ENCODE assay signal across 7 mouse cellular contexts in genomic region chr11:79306996-79307395, GRCm38 (mm10). TPM values are rescaled to one million over a fixed set of nuclear protein-coding genes. Genes with fewer than 3 reads are reported as not detected.
DNase-seq lines count a peak whose midpoint lies in the region; ATAC-seq and TF ChIP-seq lines count a peak whose summit lies in the region.

No protein-coding gene starts in this region.

- H3K27me3 ChIP-seq in embryonic facial prominence, embryonic 11.5 days (ENCODE audit: control insufficient read depth, insufficient read depth, low read length) = no peaks in the 10 kb centered on the region
- no peaks in the 10 kb centered on the region for H3K27me3 ChIP-seq in liver, adult 2 months (ENCODE audit: control insufficient read depth, insufficient read depth, low read length)
- no peaks in the 10 kb centered on the region for H3K27me3 ChIP-seq in myocyte (ENCODE audit: control insufficient read depth, insufficient read depth, insufficient read length)

- intact Hi-C loops in heart, postnatal 14 days (cut with DNase I) = no loop called here

- no peaks in the 10 kb centered on the region for H3K9me3 ChIP-seq in embryonic facial prominence, embryonic 11.5 days (replicated peaks; ENCODE audit: control insufficient read depth, low read length)

- peak overlapping the region; percentile 31 for H3K27ac ChIP-seq in embryonic facial prominence, embryonic 11.5 days (replicated peaks; ENCODE audit: low read depth, low read length)
- 0 out of 2 replicates have a peak overlapping the region, but pooled peaks have one; percentile 3 for H3K27ac ChIP-seq in liver, adult 2 months (replicated peaks; ENCODE audit: insufficient read depth, low read depth, low read length)

- H3K79me2 ChIP-seq in liver, adult 2 months (ENCODE audit: control insufficient read depth, insufficient read depth, low read length) = no peaks in the 10 kb centered on the region
- no peaks in the 10 kb centered on the region for H3K79me2 ChIP-seq in myocyte (ENCODE audit: control insufficient read depth, insufficient read depth)

- H3K9ac ChIP-seq in embryonic facial prominence, embryonic 11.5 days (replicated peaks; ENCODE audit: low read length) = peak overlapping the region; percentile 37
- no peak overlapping the region for H3K9ac ChIP-seq in liver, adult 2 months (ENCODE audit: low read depth, low read length)

- 14% methylated on average over 10 of the region's 10 CpGs for WGBS in embryonic facial prominence, embryonic 11.5 days
- 60% methylated on average over 10 of the region's 10 CpGs for WGBS in liver, adult 2 months

- peak; percentile 80 for DNase-seq in 3134 (ENCODE audit: extremely low read depth, insufficient read length, low spot score)
- peak; percentile 92 for DNase-seq in 416B (ENCODE audit: low read depth)
- peak; percentile 59 for DNase-seq in embryonic facial prominence, embryonic 11.5 days (ENCODE audit: low spot score)
- peak; percentile 36 to 44 for DNase-seq in heart, postnatal 14 days
- DNase-seq in liver, adult 2 months (ENCODE audit: extremely low read depth, low read depth, low spot score) = no peak

- H3K4me2 ChIP-seq in embryonic facial prominence, embryonic 11.5 days (ENCODE audit: low read depth, low read length) = no peak overlapping the region
- peak overlapping the region; percentile 79 for H3K4me2 ChIP-seq in myocyte (ENCODE audit: low read depth)

- TF ChIP-seq CTCF in liver, adult 2 months (IDR thresholded peaks at IDR 0.05; ENCODE audit: low read depth, low read length) = no peak

- no peak overlapping the region for H3K4me3 ChIP-seq in embryonic facial prominence, embryonic 11.5 days (ENCODE audit: low read depth, low read length)
- H3K4me3 ChIP-seq in liver, adult 2 months (ENCODE audit: insufficient read depth, low read depth, low read length) = no peak overlapping the region
- H3K4me3 ChIP-seq in myocyte = no peak overlapping the region

- 0 out of 2 replicates have a peak, but pooled peaks cover 4% of the 10 kb centered on the region for H3K4me1 ChIP-seq in embryonic facial prominence, embryonic 11.5 days (ENCODE audit: control insufficient read depth, insufficient read depth, low read length)
- 0 out of 2 replicates have a peak, but pooled peaks cover 2% of the 10 kb centered on the region for H3K4me1 ChIP-seq in liver, adult 2 months (ENCODE audit: control insufficient read depth, insufficient read depth, low read length)

- H3K36me3 ChIP-seq in embryonic facial prominence, embryonic 11.5 days (replicated peaks; ENCODE audit: control insufficient read depth, insufficient read depth, low read depth, low read length) = no peaks in the 10 kb centered on the region
- no peaks in the 10 kb centered on the region for H3K36me3 ChIP-seq in liver, adult 2 months (ENCODE audit: control insufficient read depth, insufficient read depth, low read length)
- H3K36me3 ChIP-seq in myocyte (ENCODE audit: control insufficient read depth, insufficient read depth) = no peaks in the 10 kb centered on the region

- TF ChIP-seq POLR2A in liver, adult 2 months (IDR thresholded peaks at IDR 0.05; ENCODE audit: extremely low read depth, insufficient read depth, low read length) = no peak
- TF ChIP-seq POLR2A in myocyte (IDR thresholded peaks at IDR 0.05; ENCODE audit: insufficient read length, low read depth) = no peak

- H3ac ChIP-seq in myocyte (ENCODE audit: control insufficient read depth, insufficient read length) = no peak overlapping the region

- no peak; the same call in 1 of the 2 replicates for ATAC-seq in embryonic facial prominence, embryonic 11.5 days (replicated peaks; ENCODE audit: insufficient number of reproducible peaks, low FRiP score, low TSS enrichment, low read depth)
- ATAC-seq in cerebellum, adult (ENCODE audit: insufficient number of reproducible peaks, low FRiP score, low TSS enrichment) = no peak

TF ChIP-seq in myocyte, 11 proteins besides CTCF, POLR2A, EP300 and RAD21:
- no peak for TF ChIP-seq TCF3 (IDR thresholded peaks at IDR 0.05; ENCODE audit: insufficient read length, low read depth)
- no peak for TF ChIP-seq CEBPB (IDR thresholded peaks at IDR 0.05; ENCODE audit: insufficient read depth, poor library complexity, severe bottlenecking)
- no peak for TF ChIP-seq POLR2AphosphoS2 (IDR thresholded peaks at IDR 0.05; ENCODE audit: insufficient read length, low read depth)
- TF ChIP-seq MYOD1 (IDR thresholded peaks at IDR 0.05; ENCODE audit: control insufficient read depth in 1 of 3, insufficient read length in 2 of 3, low read depth in 2 of 3) = no peak
- no peak for TF ChIP-seq MYOG (IDR thresholded peaks at IDR 0.05; ENCODE audit: control insufficient read depth in 1 of 3, insufficient read depth in 1 of 3, insufficient read length in 2 of 3, low read depth in 2 of 3)
- TF ChIP-seq USF1 (IDR thresholded peaks at IDR 0.05; ENCODE audit: low read depth) = no peak
- no peak for TF ChIP-seq SRF (IDR thresholded peaks at IDR 0.05; ENCODE audit: control insufficient read depth, insufficient read length, low read depth)
- no peak for TF ChIP-seq MAX (IDR thresholded peaks at IDR 0.05; ENCODE audit: low read depth)
- no peak for TF ChIP-seq TCF12 (IDR thresholded peaks at IDR 0.05; ENCODE audit: insufficient read depth, poor library complexity, severe bottlenecking)
- TF ChIP-seq REST (IDR thresholded peaks at IDR 0.05; ENCODE audit: insufficient read depth, insufficient read length) = no peak

RNA-seq across cellular contexts. Expression of gene Gm9964, which starts 10.3 kb away (rescaled TPM):
- polyA plus RNA-seq in embryonic facial prominence, embryonic 11.5 days (2014; fragmentation: Nextera tagmentation; extraction: Ambion mirVana) = not detected in 2 replicates
- not detected for total RNA-seq in heart, postnatal 14 days (2021)
- total RNA-seq in liver, adult 2 months (2014; rRNA removed) = not detected in 2 replicates
- not detected in 2 replicates for polyA plus RNA-seq in liver, adult 2 months (2012; rRNA removed)
- polyA plus RNA-seq in myocyte (2012; fragmentation: generic; extraction: Trizol) = not detected

RNA-seq across cellular contexts. Expression of gene Nf1, which starts 32.5 kb away (rescaled TPM):
- polyA plus RNA-seq in embryonic facial prominence, embryonic 11.5 days (2014; fragmentation: Nextera tagmentation; extraction: Ambion mirVana) = 8.1 and 10.4 TPM in 2 replicates
- 10 to 100 TPM; 30.9 to 31.6 TPM for total RNA-seq in heart, postnatal 14 days (2021)
- total RNA-seq in liver, adult 2 months (2014; rRNA removed) = 21.1 and 25.0 TPM in 2 replicates
- polyA plus RNA-seq in liver, adult 2 months (2012; rRNA removed) = 3.6 and 5.5 TPM in 2 replicates
- polyA plus RNA-seq in myocyte (2012; fragmentation: generic; extraction: Trizol) = 8.2 TPM

RNA-seq across cellular contexts. Expression of gene Wsb1, which starts 52.5 kb away (rescaled TPM):
- 433 and 480 TPM in 2 replicates for polyA plus RNA-seq in embryonic facial prominence, embryonic 11.5 days (2014; fragmentation: Nextera tagmentation; extraction: Ambion mirVana)
- 10 to 100 TPM; 25.3 to 27.7 TPM for total RNA-seq in heart, postnatal 14 days (2021)
- total RNA-seq in liver, adult 2 months (2014; rRNA removed) = 20.6 and 29.9 TPM in 2 replicates
- polyA plus RNA-seq in liver, adult 2 months (2012; rRNA removed) = 20.2 and 23.4 TPM in 2 replicates
- 35.1 TPM for polyA plus RNA-seq in myocyte (2012; fragmentation: generic; extraction: Trizol)

Comparison
In these comparisons a context has a peak if more than half of its experiments do, and no peak if none do; other contexts are left out.
1. RNA of gene Wsb1, which starts 52.5 kb away (polyA plus RNA-seq): 433 to 480 TPM in embryonic facial prominence, embryonic 11.5 days; 35.1 TPM in myocyte (single experiment) and 20.2 to 23.4 TPM in liver, adult 2 months; every median in the first group is over 10 times any median in the second.